Mouse (Mus musculus): ENCODE results near the gene Macf1. TPM values are rescaled to one million over a fixed set of nuclear protein-coding genes. Genes with fewer than 3 reads are reported as not detected.

Macf1 gene
- polyA plus RNA-seq, 1 experiment from 2014 or later, result 28.9 TPM

- WGBS, result 66% methylated on average over 5 of the region's 5 CpGs
- H3K9me3 ChIP-seq (ENCODE audit: control insufficient read depth, low read length), result no peaks in the 10 kb centered on the region
- no peaks in the 10 kb centered on the region for H3K36me3 ChIP-seq (ENCODE audit: control insufficient read depth, insufficient read depth, low read length)
- H3K27ac ChIP-seq (replicated peaks), result no peak overlapping the region
- no peak overlapping the region for H3K4me3 ChIP-seq (ENCODE audit: low read depth, low read length)
- no peak for DNase-seq (ENCODE audit: low spot score)
- no peak overlapping the region for H3K4me2 ChIP-seq (replicated peaks; ENCODE audit: low read depth)
- no peak overlapping the region for H3K9ac ChIP-seq (ENCODE audit: low read length)
- no peak for ATAC-seq (ENCODE audit: low FRiP score, low TSS enrichment)
- no peak for TF ChIP-seq CTCF (IDR thresholded peaks at IDR 0.05; ENCODE audit: low read depth)
- TF ChIP-seq EP300 (optimal IDR thresholded peaks at IDR 0.05), result no peak
- peaks cover 4% of the 10 kb centered on the region; the same call in 1 of the 2 replicates for H3K4me1 ChIP-seq (replicated peaks; ENCODE audit: control insufficient read depth, insufficient read depth)
- no peaks in the 10 kb centered on the region for H3K27me3 ChIP-seq (ENCODE audit: control insufficient read depth, insufficient read depth, low read length)
These were observed 66.3 kb downstream of the Macf1 start for GRCm38 (mm10) chr4:123617727-123618389.

DNA sequence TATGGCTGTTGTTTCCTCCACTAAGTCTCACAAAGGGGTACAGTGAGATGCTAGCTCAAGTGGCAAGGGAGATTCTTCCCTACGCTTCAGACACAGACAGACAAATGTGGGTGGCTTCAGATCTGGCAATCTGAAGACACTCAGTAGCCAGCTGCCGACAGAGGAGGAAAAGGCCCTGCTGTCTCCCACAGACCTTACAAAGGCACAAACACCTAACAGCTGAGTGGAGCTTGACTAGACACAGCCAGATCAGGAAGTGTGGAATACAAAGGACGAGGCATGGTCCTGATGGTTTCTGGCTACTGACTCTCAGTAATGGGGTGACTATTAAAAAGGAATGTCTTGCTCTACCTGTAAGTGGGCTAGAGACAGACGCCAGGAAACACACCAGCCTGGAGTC is 67.2 kb downstream of the Macf1 start:
- H3K36me3 ChIP-seq (ENCODE audit: control insufficient read depth, insufficient read depth, low read length), result no peaks in the 10 kb centered on the region
- TF ChIP-seq EP300 (optimal IDR thresholded peaks at IDR 0.05) (no peak), CTCF (IDR thresholded peaks at IDR 0.05; ENCODE audit: low read depth) (no peak)
- H3K27me3 ChIP-seq (ENCODE audit: control insufficient read depth, insufficient read depth, low read length), result no peaks in the 10 kb centered on the region
- WGBS, result 49% methylated on average over 4 of the region's 4 CpGs
- ATAC-seq (ENCODE audit: low FRiP score, low TSS enrichment), result no peak
- H3K9ac ChIP-seq (ENCODE audit: low read length), result no peak overlapping the region
- H3K4me3 ChIP-seq (ENCODE audit: low read depth, low read length), result no peak overlapping the region
- H3K4me2 ChIP-seq (replicated peaks; ENCODE audit: low read depth), result no peak overlapping the region
- peaks cover 8% of the 10 kb centered on the region; the same call in 1 of the 2 replicates for H3K4me1 ChIP-seq (replicated peaks; ENCODE audit: control insufficient read depth, insufficient read depth)
- no peaks in the 10 kb centered on the region for H3K9me3 ChIP-seq (ENCODE audit: control insufficient read depth, low read length)
- 0 out of 2 replicates have a peak overlapping the region, but pooled peaks have one; percentile 36 for H3K27ac ChIP-seq (replicated peaks)
- no peak for DNase-seq (ENCODE audit: low spot score)

DNA sequence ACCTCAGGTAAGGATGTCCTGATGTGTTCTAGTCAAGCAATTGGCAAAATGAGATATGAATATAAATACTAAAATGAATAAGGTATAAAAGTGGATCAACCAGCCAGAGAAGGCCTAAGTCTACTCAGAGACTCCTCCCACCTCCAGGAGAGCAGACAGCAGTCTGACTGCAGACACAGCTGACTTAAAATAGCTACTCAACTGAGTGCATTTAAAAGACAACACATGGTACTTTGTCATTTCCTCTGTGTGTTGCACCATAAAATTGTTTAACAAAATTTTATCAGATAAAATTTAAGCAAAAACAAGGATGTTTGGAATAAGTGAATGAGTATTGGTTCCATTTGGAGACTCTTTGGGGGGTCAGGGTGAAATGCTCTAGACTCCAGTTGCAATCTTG is 67.7 kb downstream of the Macf1 start:
- no peaks in the 10 kb centered on the region for H3K36me3 ChIP-seq (ENCODE audit: control insufficient read depth, insufficient read depth, low read length)
- no peak for DNase-seq (ENCODE audit: low spot score)
- H3K4me2 ChIP-seq (replicated peaks; ENCODE audit: low read depth), result no peak overlapping the region
- no peaks in the 10 kb centered on the region for H3K9me3 ChIP-seq (ENCODE audit: control insufficient read depth, low read length)
- no peak overlapping the region for H3K27ac ChIP-seq (replicated peaks)
- no peak for ATAC-seq (ENCODE audit: low FRiP score, low TSS enrichment)
- no peak overlapping the region for H3K9ac ChIP-seq (ENCODE audit: low read length)
- TF ChIP-seq EP300 (optimal IDR thresholded peaks at IDR 0.05) (no peak), CTCF (IDR thresholded peaks at IDR 0.05; ENCODE audit: low read depth) (no peak)
- H3K4me1 ChIP-seq (replicated peaks; ENCODE audit: control insufficient read depth, insufficient read depth), result peaks cover 8% of the 10 kb centered on the region; the same call in 1 of the 2 replicates
- no peak overlapping the region for H3K4me3 ChIP-seq (ENCODE audit: low read depth, low read length)
- H3K27me3 ChIP-seq (ENCODE audit: control insufficient read depth, insufficient read depth, low read length), result no peaks in the 10 kb centered on the region

DNA sequence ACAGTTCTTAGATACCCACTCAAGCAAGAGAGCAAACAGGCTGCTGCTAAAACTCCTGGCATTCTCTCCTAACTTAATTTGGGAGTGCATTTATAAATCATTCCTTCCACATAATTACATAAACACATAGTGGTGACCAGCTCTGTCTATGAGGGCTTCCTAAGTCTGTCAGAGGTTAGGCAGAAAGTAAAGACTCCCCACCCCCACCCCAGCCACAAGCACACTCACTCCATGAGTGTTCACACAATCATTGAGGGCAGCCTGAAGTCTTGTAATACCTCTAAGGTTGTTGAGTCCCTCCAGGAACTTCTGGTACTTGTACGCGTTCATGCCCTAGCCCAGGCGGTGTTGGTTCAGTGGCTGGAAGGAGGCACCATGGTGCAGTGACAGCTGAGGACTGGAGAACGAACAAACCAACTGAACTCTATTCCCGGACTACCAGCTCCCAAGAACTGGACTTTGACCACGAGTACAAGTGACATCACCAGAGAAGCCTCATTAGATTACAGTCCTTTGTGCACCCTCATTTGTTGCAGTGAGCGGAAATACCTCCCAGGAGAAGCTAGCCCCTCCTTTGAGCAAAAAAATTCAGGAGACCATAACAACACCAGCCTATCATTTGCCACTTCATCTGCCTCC is 70.7 kb downstream of the Macf1 start:
- peak; percentile 95 for ATAC-seq (ENCODE audit: low FRiP score, low TSS enrichment)
- WGBS, result 58% methylated on average over 7 of the region's 7 CpGs
- Histone ChIP-seq H3K36me3 (ENCODE audit: control insufficient read depth, insufficient read depth, low read length) (no peaks in the 10 kb centered on the region), H3K27ac (replicated peaks) (peak overlapping the region; percentile 59; the same call in 1 of the 2 replicates), H3K4me1 (replicated peaks; ENCODE audit: control insufficient read depth, insufficient read depth) (peaks cover 8% of the 10 kb centered on the region; the same call in 1 of the 2 replicates), H3K27me3 (ENCODE audit: control insufficient read depth, insufficient read depth, low read length) (no peaks in the 10 kb centered on the region), H3K9ac (ENCODE audit: low read length) (no peak overlapping the region), H3K4me2 (replicated peaks; ENCODE audit: low read depth) (peak overlapping the region; percentile 14), H3K9me3 (ENCODE audit: control insufficient read depth, low read length) (no peaks in the 10 kb centered on the region), H3K4me3 (ENCODE audit: low read depth, low read length) (no peak overlapping the region)
- DNase-seq (ENCODE audit: low spot score), result peak; percentile 76
- TF ChIP-seq EP300 (optimal IDR thresholded peaks at IDR 0.05) (no peak), CTCF (IDR thresholded peaks at IDR 0.05; ENCODE audit: low read depth) (no peak)

DNA sequence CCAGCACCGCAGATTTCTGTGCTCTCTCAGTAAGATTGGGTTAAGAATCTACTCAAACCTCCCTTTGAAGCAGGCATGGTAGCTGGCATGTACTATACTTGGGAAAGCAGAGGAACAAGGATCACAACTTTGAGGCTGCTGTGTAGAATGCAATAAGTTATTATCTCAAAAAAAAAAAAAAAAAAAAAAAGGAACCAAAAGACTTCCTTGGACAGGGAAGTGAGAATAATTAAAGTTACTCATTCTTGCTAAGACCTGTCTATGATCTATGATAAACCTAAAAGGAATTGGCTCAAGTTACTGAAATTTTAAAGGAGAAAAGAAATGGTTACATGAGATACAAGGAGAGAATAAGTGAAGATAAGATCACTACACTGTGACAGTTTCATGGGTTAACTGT is 72.2 kb downstream of the Macf1 start:
- Histone ChIP-seq H3K36me3 (ENCODE audit: control insufficient read depth, insufficient read depth, low read length) (no peaks in the 10 kb centered on the region), H3K4me3 (ENCODE audit: low read depth, low read length) (no peak overlapping the region), H3K9me3 (ENCODE audit: control insufficient read depth, low read length) (no peaks in the 10 kb centered on the region), H3K4me1 (replicated peaks; ENCODE audit: control insufficient read depth, insufficient read depth) (peaks cover 8% of the 10 kb centered on the region; the same call in 1 of the 2 replicates), H3K27me3 (ENCODE audit: control insufficient read depth, insufficient read depth, low read length) (no peaks in the 10 kb centered on the region), H3K9ac (ENCODE audit: low read length) (no peak overlapping the region), H3K4me2 (replicated peaks; ENCODE audit: low read depth) (no peak overlapping the region), H3K27ac (replicated peaks) (peak overlapping the region; percentile 24; the same call in 1 of the 2 replicates)
- 71% methylated on average over 1 of the region's 1 CpGs for WGBS
- DNase-seq (ENCODE audit: low spot score) (no peak), ATAC-seq (ENCODE audit: low FRiP score, low TSS enrichment) (no peak)
- no peak for TF ChIP-seq CTCF (IDR thresholded peaks at IDR 0.05; ENCODE audit: low read depth)

- Histone ChIP-seq H3K4me1 (replicated peaks; ENCODE audit: control insufficient read depth, insufficient read depth) (peaks cover 8% of the 10 kb centered on the region; the same call in 1 of the 2 replicates), H3K9me3 (ENCODE audit: control insufficient read depth, low read length) (no peaks in the 10 kb centered on the region), H3K36me3 (ENCODE audit: control insufficient read depth, insufficient read depth, low read length) (no peaks in the 10 kb centered on the region), H3K4me3 (ENCODE audit: low read depth, low read length) (no peak overlapping the region), H3K27me3 (ENCODE audit: control insufficient read depth, insufficient read depth, low read length) (no peaks in the 10 kb centered on the region), H3K4me2 (replicated peaks; ENCODE audit: low read depth) (no peak overlapping the region), H3K27ac (replicated peaks) (peak overlapping the region; percentile 24; the same call in 1 of the 2 replicates), H3K9ac (ENCODE audit: low read length) (no peak overlapping the region)
- no peak for TF ChIP-seq CTCF (IDR thresholded peaks at IDR 0.05; ENCODE audit: low read depth)
- no peak for TF ChIP-seq EP300 (optimal IDR thresholded peaks at IDR 0.05)
- ATAC-seq (ENCODE audit: low FRiP score, low TSS enrichment), result no peak
- 75% methylated on average over 1 of the region's 2 CpGs for WGBS
- no peak for DNase-seq (ENCODE audit: low spot score)
These were observed 72.9 kb downstream of the Macf1 start for GRCm38 (mm10) chr4:123611241-123611640.

Measured in stomach, postnatal 0 days (tissue).